Mouse (Mus musculus) ovary, postnatal 14 days (tissue): ENCODE measurements around the gene Rasl2-9.
A peak's percentile ranks its signal among the peaks of the same experiment; 100 is the strongest.
"Not testable (repeated sequence)": the region's sequence is repeated elsewhere in the genome, so short reads cannot be mapped to it uniquely, and the experiment has no call there.

ENCODE experiments used
- DNase-seq: peaks from one replicate; pipeline ENCODE4 v3.0.0; 2022; ENCODE audit warnings: low spot score

Rasl2-9 gene

DNA sequence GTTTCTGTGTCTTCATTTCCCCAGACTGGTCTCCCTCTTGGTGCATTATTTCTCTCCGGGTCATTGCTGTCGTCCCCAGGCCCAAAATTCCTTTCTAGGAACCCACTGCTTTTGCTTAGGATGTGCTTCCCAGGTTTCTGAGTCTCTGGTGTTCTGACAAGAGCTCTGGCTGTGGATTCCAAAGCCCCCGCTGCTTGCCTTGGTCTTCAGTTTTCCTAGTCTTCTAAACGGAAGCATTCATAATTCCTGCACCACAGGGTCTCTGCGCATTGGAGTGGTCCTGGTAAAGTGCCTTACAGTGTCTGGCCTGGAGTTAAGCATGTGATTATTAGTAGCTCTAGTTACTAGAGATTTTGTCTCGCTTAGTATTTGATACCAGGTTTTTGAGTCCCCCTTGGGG is 44.9 kb downstream of the Rasl2-9 start:
- DNase-seq: no peak

DNA sequence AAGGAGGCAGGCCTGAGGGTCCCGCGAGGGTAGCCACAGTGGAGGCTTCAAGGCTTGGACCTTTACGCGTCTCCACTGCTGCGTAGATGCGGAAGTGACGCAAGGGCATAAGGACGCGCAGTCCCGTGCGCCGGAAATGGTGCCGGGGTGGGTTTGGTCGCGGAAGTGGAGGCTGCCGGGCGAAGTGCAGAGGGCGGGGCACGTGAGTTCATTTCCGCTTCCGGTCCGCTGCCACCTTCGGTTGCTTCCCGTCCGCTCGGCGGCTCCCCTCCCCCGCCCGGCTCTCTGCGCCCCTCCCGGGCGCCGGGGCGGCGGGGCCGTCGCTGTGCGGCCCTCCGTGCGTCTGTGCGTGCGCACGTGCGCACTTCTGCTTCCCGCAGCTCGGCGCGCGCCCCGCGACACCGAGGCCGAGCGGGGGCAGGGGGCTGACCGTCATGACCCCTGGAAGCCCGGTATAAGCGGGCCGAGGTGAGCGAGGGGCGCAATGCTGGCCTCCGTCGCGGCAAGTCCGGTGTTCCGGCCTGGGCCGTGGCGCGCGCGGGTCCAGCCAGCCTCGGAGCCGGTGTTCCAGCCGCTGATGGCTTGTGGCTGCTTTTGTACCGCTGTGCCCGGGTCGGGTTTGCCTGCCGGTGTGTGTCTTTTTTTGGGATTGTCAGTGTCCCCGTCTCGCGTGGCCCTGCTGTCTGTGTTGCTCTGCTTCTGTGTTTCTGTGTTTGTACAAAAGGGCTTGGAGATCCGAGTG is 45.6 kb downstream of the Rasl2-9 start, which contains the start of gene Epn1:
Epn1 (plus strand) TSS at position 226 of the 742 bp plus-strand sequence.
- peak; percentile 93 for DNase-seq

DNA sequence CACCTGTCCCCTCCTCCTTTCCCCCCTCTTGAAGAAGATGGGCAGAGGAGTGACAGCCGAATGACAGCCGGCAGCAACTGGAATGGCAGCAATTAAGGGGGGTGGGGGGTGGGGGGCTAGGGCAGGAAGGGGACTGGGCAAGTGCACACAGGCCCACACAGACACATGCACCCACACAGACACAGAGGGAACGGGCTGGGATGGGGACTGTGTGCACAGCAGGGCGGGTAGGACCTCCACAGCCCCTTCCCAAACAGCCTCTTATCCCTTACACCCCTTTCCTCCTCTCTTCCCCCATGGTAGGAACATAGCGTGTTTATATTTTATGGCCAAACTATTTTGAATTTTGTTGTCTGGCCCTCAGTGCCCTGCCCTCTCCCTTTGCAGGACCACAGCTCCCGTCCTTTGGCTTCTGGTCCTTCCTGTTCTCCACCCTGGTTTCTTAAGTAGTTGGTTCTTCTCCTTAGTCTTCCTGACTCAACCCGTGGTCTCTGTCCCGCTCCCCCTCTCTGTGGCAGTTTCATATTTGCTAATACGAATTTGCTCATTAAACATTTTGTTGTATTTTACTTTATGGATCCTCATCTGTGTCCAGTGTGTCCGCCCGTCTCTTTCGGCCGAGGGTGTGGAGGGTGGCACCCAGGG is 46.3 kb downstream of the Rasl2-9 start:
- DNase-seq: not testable (repeated sequence)

DNA sequence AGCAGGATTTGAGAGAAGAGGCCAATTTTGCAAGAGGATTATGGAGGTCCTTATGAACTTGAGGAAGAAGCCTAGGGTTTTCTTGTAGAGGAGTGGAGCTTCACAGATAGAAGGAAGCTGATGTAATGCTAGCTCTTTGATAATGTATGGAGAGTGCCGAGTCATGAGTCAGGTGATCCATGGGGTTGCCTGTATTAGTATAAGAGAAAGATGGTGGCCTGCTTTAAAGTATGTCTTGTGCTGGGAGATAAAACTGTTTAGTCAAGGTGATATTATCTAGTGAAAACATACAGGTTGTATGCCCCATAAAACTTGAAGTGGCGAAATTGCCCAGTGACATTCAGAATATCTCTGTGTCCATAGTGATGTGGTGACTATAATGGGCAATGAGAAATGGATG is 48.8 kb downstream of the Rasl2-9 start:
- no peak for DNase-seq

DNA sequence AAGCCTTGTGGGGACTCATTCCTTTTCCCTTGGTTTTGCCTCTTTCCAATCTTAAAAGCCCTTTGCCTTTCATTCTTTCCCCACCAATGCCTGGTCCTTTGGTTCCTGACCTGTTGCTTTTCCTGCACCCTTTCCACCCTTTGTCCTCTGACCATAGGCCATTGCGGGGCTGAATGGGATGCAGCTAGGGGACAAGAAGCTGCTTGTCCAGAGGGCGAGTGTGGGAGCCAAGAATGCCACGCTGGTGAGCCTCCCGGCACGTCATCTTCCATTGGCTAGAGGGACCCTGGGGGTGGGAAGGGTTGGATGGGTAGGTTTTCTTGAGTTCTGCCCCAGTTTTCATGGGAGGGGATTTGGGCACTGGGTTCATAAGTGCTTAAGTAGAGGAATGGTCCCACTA is 50.8 kb downstream of the Rasl2-9 start:
- no peak for DNase-seq
